In the genomic region with DNA sequence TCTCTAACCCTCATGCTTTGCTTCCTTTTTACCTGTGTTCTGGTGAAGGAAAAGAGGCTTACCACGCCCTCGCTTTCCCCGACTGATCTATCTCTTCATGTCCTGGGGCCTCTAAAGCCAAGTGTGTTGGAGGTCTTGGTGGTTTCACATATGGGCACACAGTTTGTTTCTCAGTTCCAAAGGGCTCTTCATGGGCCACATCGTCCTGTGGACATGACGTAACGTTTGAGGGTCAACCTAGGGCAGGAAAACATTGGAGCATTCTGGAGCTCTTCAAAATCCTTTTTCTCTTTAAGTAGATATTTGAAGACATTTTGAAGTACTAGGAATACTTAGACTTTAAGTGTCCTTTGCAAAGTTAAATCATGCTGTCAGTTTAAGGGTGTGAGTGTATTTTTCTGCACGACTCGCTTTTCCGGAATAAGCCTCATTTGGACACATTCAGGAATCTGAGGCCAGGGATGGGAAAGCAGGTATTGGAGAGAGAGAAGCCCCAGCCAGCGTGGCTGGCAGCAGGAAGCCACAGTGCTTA, we compare ENCODE assay signal across 39 mouse cellular contexts. TPM values are rescaled to one million over a fixed set of nuclear protein-coding genes. Genes with fewer than 3 reads are reported as not detected.
DNase-seq lines count a peak whose midpoint lies in the region; ATAC-seq and TF ChIP-seq lines count a peak whose summit lies in the region.
"Had no signal": no experiment of that assay in that cellular context is flagged by ENCODE, and none has a peak within 500 bp of the region (broad histone marks: within the 10 kb centered on the region; RNA-seq: fewer than 3 reads in every experiment).

No protein-coding gene starts in this region.

- peaks cover 2% of the 10 kb centered on the region for H3K4me1 ChIP-seq in lung, adult 2 months (ENCODE audit: control insufficient read depth, insufficient read depth, low read length)
- peaks cover 13% of the 10 kb centered on the region for H3K4me1 ChIP-seq in forebrain, embryonic 16.5 days (replicated peaks; ENCODE audit: control insufficient read depth, insufficient read depth, low read length)

- no peaks in the 10 kb centered on the region for H3K36me3 ChIP-seq in forebrain, embryonic 16.5 days (ENCODE audit: control insufficient read depth, insufficient read depth)
- H3K36me3 ChIP-seq: heart, embryonic 12.5 days had no signal

- peak; percentile 1 for DNase-seq in adrenal gland, postnatal 14 days
- DNase-seq in adrenal gland, adult 18-20 months (ENCODE audit: low spot score in 2 of 2): no peak
- DNase-seq in lung, adult 18-20 months: peak; percentile 48 to 55
- no peak for DNase-seq in lung, adult 2 months
- DNase-seq in lung, postnatal 14 days: peak; percentile 18
- no peak for DNase-seq in left cerebral cortex, adult 2 months (ENCODE audit: extremely low spot score in 1 of 2, low spot score in 2 of 2)
- DNase-seq: adrenal gland, adult 8-10 months; cerebellum, adult 8-10 months; cerebellum, postnatal 25 days; forebrain, postnatal 0 days; heart, adult 2 months; heart, postnatal 4 days; kidney, adult 11 months; kidney, postnatal 14 days; midbrain, embryonic 14.5 days; right cerebral cortex, adult 18-20 months; spleen, adult 18-20 months; thymus, adult 18-20 months had no signal

- no peak for TF ChIP-seq POLR2A in lung, adult 2 months (IDR thresholded peaks at IDR 0.05; ENCODE audit: borderline replicate concordance, extremely low read depth, low read depth, low read length)

- ATAC-seq in forebrain, embryonic 16.5 days: no peak
- ATAC-seq: activated CD4-positive, CD25-positive, alpha-beta regulatory T cell, adult 4 months; forebrain, postnatal 0 days; inflammation-experienced regulatory T-cells, adult 6 months had no signal

- H3K9me3 ChIP-seq in forebrain, embryonic 16.5 days (ENCODE audit: control insufficient read depth, low read length): no peaks in the 10 kb centered on the region
- H3K9me3 ChIP-seq: heart, embryonic 12.5 days had no signal

- no peak overlapping the region for H3K27ac ChIP-seq in left cerebral cortex, adult 2 months
- no peak overlapping the region for H3K27ac ChIP-seq in forebrain, embryonic 16.5 days (ENCODE audit: low read length)
- H3K27ac ChIP-seq: heart, adult 2 months; hindbrain, embryonic 14.5 days; stomach, postnatal 0 days had no signal

- WGBS in lung, adult 2 months: 52% methylated on average over 10 of the region's 10 CpGs
- 59% methylated on average over 10 of the region's 10 CpGs for WGBS in forebrain, embryonic 16.5 days

- intact Hi-C loops in left cerebral cortex, adult 2 months (cut with DNase I): no loop called here

- H3K4me3 ChIP-seq in lung, adult 2 months (replicated peaks; ENCODE audit: extremely low read depth, low read depth, low read length): no peak overlapping the region
- no peak overlapping the region for H3K4me3 ChIP-seq in left cerebral cortex, adult 2 months
- H3K4me3 ChIP-seq in forebrain, embryonic 16.5 days (replicated peaks; ENCODE audit: low read length): no peak overlapping the region
- H3K4me3 ChIP-seq: heart, adult 2 months; heart, embryonic 12.5 days had no signal

- no peak overlapping the region for H3K4me2 ChIP-seq in forebrain, embryonic 16.5 days (ENCODE audit: low read length)
- H3K4me2 ChIP-seq: heart, embryonic 12.5 days; hindbrain, embryonic 14.5 days had no signal

- no peak for TF ChIP-seq CTCF in lung, adult 2 months (IDR thresholded peaks at IDR 0.05; ENCODE audit: insufficient read depth, low read length)
- TF ChIP-seq CTCF in left cerebral cortex, adult 2 months (IDR thresholded peaks at IDR 0.05): no peak

- no peaks in the 10 kb centered on the region for H3K27me3 ChIP-seq in forebrain, embryonic 16.5 days (replicated peaks; ENCODE audit: control insufficient read depth, insufficient read depth, low read length)

- H3K9ac ChIP-seq in forebrain, embryonic 16.5 days (replicated peaks; ENCODE audit: low read depth, low read length): no peak overlapping the region
- H3K9ac ChIP-seq: forebrain, postnatal 0 days; heart, embryonic 12.5 days; hindbrain, embryonic 14.5 days had no signal

RNA-seq across cellular contexts. Expression of a gene that starts 22.0 kb away (rescaled TPM):
- not detected in 2 replicates for total RNA-seq in adrenal gland, postnatal 14 days (2021)
- total RNA-seq in adrenal gland, adult 18-20 months (2021): not detected
- not detected in 2 replicates for polyA plus RNA-seq in lung, adult 2 months (2012; rRNA removed)
- total RNA-seq in left cerebral cortex, adult 2 months (2021): not detected
- polyA plus RNA-seq in forebrain, embryonic 16.5 days (2015; fragmentation: Nextera tagmentation; extraction: Ambion mirVana): not detected in 2 replicates
- total RNA-seq: adrenal gland, adult 8-10 months; CH12.LX; ES-E14; forebrain, postnatal 0 days; gastrocnemius, adult 8-10 months; gastrocnemius, postnatal 4 days; heart, adult 2 months; heart, postnatal 4 days; layer of hippocampus, adult 18-20 months; layer of hippocampus, postnatal 10 days; left cerebral cortex, adult 8-10 months; left cerebral cortex, postnatal 36 days; liver, adult 2 months; monocyte, adult 5-6 weeks had no signal
- polyA plus RNA-seq: activated CD4-positive, CD25-positive, alpha-beta regulatory T cell, adult 4 months; C2C12; embryonic facial prominence, embryonic 11.5 days; forebrain, postnatal 0 days; heart, adult 2 months; heart, embryonic 12.5 days; heart, postnatal 0 days; hindbrain, embryonic 14.5 days; inflammation-experienced regulatory T-cells, adult 6 months; kidney, embryonic 14.5 days; liver, adult 2 months; liver, embryonic 16.5 days; midbrain, embryonic 14.5 days; stomach, postnatal 0 days had no signal

RNA-seq across cellular contexts. Expression of a gene that starts 29.1 kb away (rescaled TPM):
- total RNA-seq in adrenal gland, postnatal 14 days (2021): not detected in 2 replicates
- not detected for total RNA-seq in adrenal gland, adult 18-20 months (2021)
- not detected in 2 replicates for polyA plus RNA-seq in lung, adult 2 months (2012; rRNA removed)
- not detected for total RNA-seq in left cerebral cortex, adult 2 months (2021)
- not detected in 2 replicates for polyA plus RNA-seq in forebrain, embryonic 16.5 days (2015; fragmentation: Nextera tagmentation; extraction: Ambion mirVana)
- total RNA-seq: CH12.LX; ES-E14; forebrain, postnatal 0 days; gastrocnemius, adult 8-10 months; gastrocnemius, postnatal 4 days; heart, adult 2 months; heart, postnatal 4 days; layer of hippocampus, adult 18-20 months; layer of hippocampus, postnatal 10 days; left cerebral cortex, adult 8-10 months; left cerebral cortex, postnatal 36 days; liver, adult 2 months; monocyte, adult 5-6 weeks had no signal
- polyA plus RNA-seq: activated CD4-positive, CD25-positive, alpha-beta regulatory T cell, adult 4 months; C2C12; embryonic facial prominence, embryonic 11.5 days; forebrain, postnatal 0 days; heart, adult 2 months; heart, embryonic 12.5 days; heart, postnatal 0 days; hindbrain, embryonic 14.5 days; inflammation-experienced regulatory T-cells, adult 6 months; kidney, embryonic 14.5 days; liver, adult 2 months; liver, embryonic 16.5 days; midbrain, embryonic 14.5 days; stomach, postnatal 0 days had no signal

Comparison
In these comparisons a context has a peak if more than half of its experiments do, and no peak if none do; other contexts are left out.
1. DNase-seq: peak in adrenal gland, postnatal 14 days (single experiment), lung, adult 18-20 months (2 of 2) and lung, postnatal 14 days (single experiment); none in adrenal gland, adult 18-20 months (0 of 2), lung, adult 2 months (single experiment) and left cerebral cortex, adult 2 months (0 of 2).